Mouse (Mus musculus): ENCODE results near the gene Slc16a12. TPM values are rescaled to one million over a fixed set of nuclear protein-coding genes. Genes with fewer than 3 reads are reported as not detected.

Slc16a12 gene
- polyA plus RNA-seq, 1 experiment from 2014 or later, result 13.4 TPM

DNA sequence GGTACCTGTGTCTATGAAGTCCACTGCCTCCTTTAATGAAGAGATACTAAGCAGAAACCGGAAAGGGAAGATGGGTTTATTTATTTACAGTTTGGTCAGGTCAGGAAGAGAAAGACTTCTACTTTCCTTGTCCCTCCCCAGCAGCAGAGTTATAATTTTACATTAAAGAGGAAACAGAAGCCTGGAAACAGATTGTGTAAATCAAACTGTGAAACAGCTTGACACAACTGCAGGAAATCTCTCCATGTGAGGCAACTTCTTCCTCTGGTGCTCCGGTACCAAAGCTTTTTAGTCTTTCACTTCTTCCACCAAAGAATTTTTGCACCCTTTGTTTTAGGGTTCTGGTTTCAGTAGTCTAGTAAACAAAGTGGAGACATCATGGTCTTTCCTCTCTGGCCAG is 113.6 kb downstream of the Slc16a12 start:
- H3K4me2 ChIP-seq, result no peak overlapping the region
- H3K27me3 ChIP-seq (ENCODE audit: insufficient read depth, low read length), result no peaks in the 10 kb centered on the region
- WGBS, result 64% methylated on average over 2 of the region's 2 CpGs
- TF ChIP-seq CTCF (IDR thresholded peaks at IDR 0.05; ENCODE audit: low read depth), result no peak
- H3K9me3 ChIP-seq (ENCODE audit: low read depth, low read length), result no peaks in the 10 kb centered on the region
- no peak for DNase-seq
- no peaks in the 10 kb centered on the region for H3K36me3 ChIP-seq (ENCODE audit: insufficient read depth)
- H3K4me3 ChIP-seq (ENCODE audit: low read depth, low read length), result no peak overlapping the region
- no peaks in the 10 kb centered on the region for H3K4me1 ChIP-seq (ENCODE audit: insufficient read depth)
- ATAC-seq (ENCODE audit: insufficient read depth), result no peak
- H3K27ac ChIP-seq (ENCODE audit: low read depth), result no peak overlapping the region
- no peak overlapping the region for H3K9ac ChIP-seq

DNA sequence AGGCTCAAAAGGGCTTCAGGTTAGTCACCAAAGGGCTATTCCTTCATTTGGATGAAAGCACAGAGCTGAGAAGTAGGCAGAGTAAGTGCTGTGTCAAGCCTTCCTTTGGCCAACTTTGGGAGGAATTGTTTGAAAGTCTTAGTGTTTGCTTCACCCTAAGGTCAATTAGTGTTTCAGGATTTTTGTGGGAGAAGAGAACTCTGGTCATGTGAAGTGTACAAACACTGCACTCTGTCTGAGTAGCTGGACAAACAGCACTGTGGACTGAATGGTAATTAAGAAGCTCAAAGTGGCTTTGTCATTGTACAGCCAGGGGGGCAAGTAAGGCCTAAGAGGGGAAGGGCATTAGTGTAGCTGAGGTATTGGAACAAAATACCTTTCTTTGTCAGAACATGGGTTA is 115.6 kb downstream of the Slc16a12 start:
- peak; percentile 63 for ATAC-seq (ENCODE audit: insufficient read depth)

DNA sequence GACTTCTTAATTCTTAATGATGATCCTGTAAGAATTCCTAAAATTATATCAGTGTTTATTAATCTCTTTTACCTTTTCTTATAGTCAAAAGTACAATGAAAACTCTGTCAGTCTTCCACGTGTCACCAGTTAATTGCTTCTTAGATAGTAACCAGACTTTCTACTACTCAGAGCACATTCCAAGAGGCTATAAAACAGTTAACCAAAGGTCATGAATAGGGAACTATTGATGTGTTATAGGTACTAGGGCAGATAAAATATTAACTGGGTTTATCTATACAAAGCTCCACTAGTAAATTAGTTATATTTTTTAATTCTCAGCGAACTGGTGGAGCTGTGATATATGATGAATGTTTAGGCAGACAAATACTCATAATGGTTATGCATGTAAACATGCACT is 119.6 kb downstream of the Slc16a12 start:
- Histone ChIP-seq H3K4me2 (no peak overlapping the region), H3K9ac (no peak overlapping the region), H3K9me3 (ENCODE audit: low read depth, low read length) (no peaks in the 10 kb centered on the region), H3K36me3 (ENCODE audit: insufficient read depth) (no peaks in the 10 kb centered on the region), H3K27ac (ENCODE audit: low read depth) (no peak overlapping the region), H3K27me3 (ENCODE audit: insufficient read depth, low read length) (no peaks in the 10 kb centered on the region), H3K4me3 (ENCODE audit: low read depth, low read length) (no peak overlapping the region), H3K4me1 (ENCODE audit: insufficient read depth) (no peaks in the 10 kb centered on the region)
- ATAC-seq (ENCODE audit: insufficient read depth) (no peak), DNase-seq (no peak)
- TF ChIP-seq CTCF (IDR thresholded peaks at IDR 0.05; ENCODE audit: low read depth), result no peak
- 77% methylated on average over 2 of the region's 2 CpGs for whole genome bisulfite sequencing

More for the DNA sequence above, 115.6 kb downstream of the Slc16a12 start:
- H3K27ac ChIP-seq (ENCODE audit: low read depth), result no peak overlapping the region
- no peak overlapping the region for H3K9ac ChIP-seq
- no peaks in the 10 kb centered on the region for H3K9me3 ChIP-seq (ENCODE audit: low read depth, low read length)
- no peak overlapping the region for H3K4me3 ChIP-seq (ENCODE audit: low read depth, low read length)
- no peaks in the 10 kb centered on the region for H3K36me3 ChIP-seq (ENCODE audit: insufficient read depth)
- H3K4me2 ChIP-seq, result no peak overlapping the region
- H3K27me3 ChIP-seq (ENCODE audit: insufficient read depth, low read length), result no peaks in the 10 kb centered on the region
- no peak for TF ChIP-seq CTCF (IDR thresholded peaks at IDR 0.05; ENCODE audit: low read depth)
- DNase-seq, result peak; percentile 47
- no peaks in the 10 kb centered on the region for H3K4me1 ChIP-seq (ENCODE audit: insufficient read depth)

DNA sequence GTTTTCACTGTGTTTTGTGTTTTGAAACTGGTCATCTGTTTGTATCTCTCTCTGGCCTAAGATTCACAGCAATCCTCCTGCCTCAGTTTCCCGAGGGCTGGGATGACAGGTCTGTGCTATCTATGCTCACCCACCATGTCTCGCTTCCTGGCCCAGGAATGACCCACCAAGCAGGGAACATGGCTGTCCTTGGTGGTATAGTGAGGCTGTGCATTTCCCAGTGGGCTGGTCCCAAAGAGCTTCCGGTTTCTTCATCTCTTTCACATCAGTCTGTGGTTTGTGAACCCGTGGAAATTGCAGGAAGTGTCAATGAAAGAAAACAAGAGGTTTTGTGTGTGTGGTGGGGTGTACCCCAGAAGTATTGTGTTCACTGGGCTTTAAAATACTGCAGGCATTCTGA is 122.4 kb downstream of the Slc16a12 start:
- ATAC-seq (ENCODE audit: insufficient read depth) (no peak), DNase-seq (no peak)
- Histone ChIP-seq H3K4me1 (ENCODE audit: insufficient read depth) (no peaks in the 10 kb centered on the region), H3K9ac (no peak overlapping the region), H3K27me3 (ENCODE audit: insufficient read depth, low read length) (no peaks in the 10 kb centered on the region), H3K4me3 (ENCODE audit: low read depth, low read length) (no peak overlapping the region), H3K36me3 (ENCODE audit: insufficient read depth) (no peaks in the 10 kb centered on the region), H3K4me2 (no peak overlapping the region), H3K27ac (ENCODE audit: low read depth) (no peak overlapping the region), H3K9me3 (ENCODE audit: low read depth, low read length) (no peaks in the 10 kb centered on the region)
- WGBS, result 80% methylated on average over 4 of the region's 4 CpGs
- no peak for TF ChIP-seq CTCF (IDR thresholded peaks at IDR 0.05; ENCODE audit: low read depth)

DNA sequence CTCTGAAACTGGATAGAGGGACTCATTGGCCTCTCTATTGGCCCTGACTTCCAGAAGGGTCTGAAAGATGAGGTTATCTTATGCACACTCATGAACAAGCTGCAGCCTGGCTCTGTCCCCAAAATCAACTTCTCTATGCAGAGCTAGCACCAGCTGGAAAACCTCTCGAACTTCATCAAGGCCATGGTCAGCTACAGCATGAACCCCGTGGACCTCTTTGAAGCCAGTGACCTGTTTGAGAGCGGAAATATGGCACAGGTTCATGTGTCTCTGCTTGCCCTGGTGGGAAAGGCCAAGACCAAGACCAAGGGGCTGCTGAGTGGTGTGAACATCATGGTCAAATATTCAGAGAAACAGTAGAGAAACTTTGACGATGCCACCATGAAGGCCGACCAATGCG is 123.3 kb downstream of the Slc16a12 start:
- WGBS, result 90% methylated on average over 6 of the region's 6 CpGs
- no peak for TF ChIP-seq CTCF (IDR thresholded peaks at IDR 0.05; ENCODE audit: low read depth)
- Histone ChIP-seq H3K9me3 (ENCODE audit: low read depth, low read length) (no peaks in the 10 kb centered on the region), H3K27me3 (ENCODE audit: insufficient read depth, low read length) (no peaks in the 10 kb centered on the region), H3K27ac (ENCODE audit: low read depth) (no peak overlapping the region), H3K4me1 (ENCODE audit: insufficient read depth) (no peaks in the 10 kb centered on the region), H3K4me2 (no peak overlapping the region), H3K4me3 (ENCODE audit: low read depth, low read length) (no peak overlapping the region), H3K36me3 (ENCODE audit: insufficient read depth) (no peaks in the 10 kb centered on the region), H3K9ac (no peak overlapping the region)
- DNase-seq (no peak), ATAC-seq (ENCODE audit: insufficient read depth) (no peak)

DNA sequence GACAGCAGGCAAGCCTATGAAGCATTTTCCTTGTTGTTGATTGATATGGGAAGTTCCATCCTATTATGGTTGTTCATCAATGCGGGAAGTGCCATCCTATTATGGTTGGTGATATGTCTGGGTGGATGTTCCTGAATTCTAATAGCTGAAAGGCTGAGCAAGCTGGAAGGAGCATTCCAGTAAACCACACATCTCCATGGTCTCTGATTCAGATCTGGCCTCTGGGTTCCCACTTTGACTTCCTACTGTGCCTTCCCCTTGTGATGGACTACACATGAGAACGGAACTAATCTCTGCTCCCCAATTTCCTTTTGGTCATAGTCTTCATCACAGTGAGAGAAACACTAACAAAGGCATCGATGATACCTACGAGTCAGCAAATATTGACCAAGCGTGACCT is 126.2 kb downstream of the Slc16a12 start:
- no peak for TF ChIP-seq CTCF (IDR thresholded peaks at IDR 0.05; ENCODE audit: low read depth)
- H3K36me3 ChIP-seq (ENCODE audit: insufficient read depth), result no peaks in the 10 kb centered on the region
- no peaks in the 10 kb centered on the region for H3K27me3 ChIP-seq (ENCODE audit: insufficient read depth, low read length)
- H3K9me3 ChIP-seq (ENCODE audit: low read depth, low read length), result no peaks in the 10 kb centered on the region
- H3K27ac ChIP-seq (ENCODE audit: low read depth), result no peak overlapping the region
- DNase-seq (no peak), ATAC-seq (ENCODE audit: insufficient read depth) (no peak)
- H3K4me3 ChIP-seq (ENCODE audit: low read depth, low read length), result no peak overlapping the region
- WGBS, result 81% methylated on average over 5 of the region's 5 CpGs
- H3K9ac ChIP-seq, result no peak overlapping the region
- no peaks in the 10 kb centered on the region for H3K4me1 ChIP-seq (ENCODE audit: insufficient read depth)
- H3K4me2 ChIP-seq, result no peak overlapping the region

Small RNA genes lying within 50 kb of the gene (microRNA-seq; reads per million reads assigned to microRNA genes)
- not detected for gene Gm27476 (ENCODE audit: borderline number of aligned reads)

Other genes starting within 250 kb of the Slc16a12 start
- 44.8 and 45.6 TPM in 2 replicates for gene Lipa, start 219.8 kb downstream of the Slc16a12 start, polyA plus RNA-seq (2014; fragmentation: Nextera tagmentation; extraction: Ambion mirVana)
- 15.5 and 15.9 TPM in 2 replicates for gene Ifit2, start 196.6 kb downstream of the Slc16a12 start, polyA plus RNA-seq (2014; fragmentation: Nextera tagmentation; extraction: Ambion mirVana)
- gene Ifit3, start 163.8 kb downstream of the Slc16a12 start, polyA plus RNA-seq (2014; fragmentation: Nextera tagmentation; extraction: Ambion mirVana), result 0.26 and 0.65 TPM in 2 replicates
- gene Ifit1bl1, start 145.3 kb downstream of the Slc16a12 start, polyA plus RNA-seq (2014; fragmentation: Nextera tagmentation; extraction: Ambion mirVana), result 0.18 and 0.49 TPM in 2 replicates
- not detected in 2 replicates for gene Ifit3b, start 139.3 kb downstream of the Slc16a12 start, polyA plus RNA-seq (2014; fragmentation: Nextera tagmentation; extraction: Ambion mirVana)
- gene Ifit1bl2, start 106.5 kb downstream of the Slc16a12 start, polyA plus RNA-seq (2014; fragmentation: Nextera tagmentation; extraction: Ambion mirVana), result 0.12 TPM in 1 of 2 replicates, not detected in the other
- gene Ifit1, start 106.4 kb downstream of the Slc16a12 start, polyA plus RNA-seq (2014; fragmentation: Nextera tagmentation; extraction: Ambion mirVana), result 0.11 TPM in 1 of 2 replicates, not detected in the other
- gene Pank1, start 132.2 kb upstream of the Slc16a12 start, polyA plus RNA-seq (2014; fragmentation: Nextera tagmentation; extraction: Ambion mirVana), result 10.0 and 10.3 TPM in 2 replicates
- gene Kif20b, start 175.1 kb upstream of the Slc16a12 start, polyA plus RNA-seq (2014; fragmentation: Nextera tagmentation; extraction: Ambion mirVana), result 83.0 and 89.3 TPM in 2 replicates